Mouse (Mus musculus): ENCODE results near the gene Pigv. TPM values are rescaled to one million over a fixed set of nuclear protein-coding genes. Genes with fewer than 3 reads are reported as not detected.

The Pigv gene
- polyA plus RNA-seq, 1 experiment from 2014 or later = 15.0 TPM

DNA sequence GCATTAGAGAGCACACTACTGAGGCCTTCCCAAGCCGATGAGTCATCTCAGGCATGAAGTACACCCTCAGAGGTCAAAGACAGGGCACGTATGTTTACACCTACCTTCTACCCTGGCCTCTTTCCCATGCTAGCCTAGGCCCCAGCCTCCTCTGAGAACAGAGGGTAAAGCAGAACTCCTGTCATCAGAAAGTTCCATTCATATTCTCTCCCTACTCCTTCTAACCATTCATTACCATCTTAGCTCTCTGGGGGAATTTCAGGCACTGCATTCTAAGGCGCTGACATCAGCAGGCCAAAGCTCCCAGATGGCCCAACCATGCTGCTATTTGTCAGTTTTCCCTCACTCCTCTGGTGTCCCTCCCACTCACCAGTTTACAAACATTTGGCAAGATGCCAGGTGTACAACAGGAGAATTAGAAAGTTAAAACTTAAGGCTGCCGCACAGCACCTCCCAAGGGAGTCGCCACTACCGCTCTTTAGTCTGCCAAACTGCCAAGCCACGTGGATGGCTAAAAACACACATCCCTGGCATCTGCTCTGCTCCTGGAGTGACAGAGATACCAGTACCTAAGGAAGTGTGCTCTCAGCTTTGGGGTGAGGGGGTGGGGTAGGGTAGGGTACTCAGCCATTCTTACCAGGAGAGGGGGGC lies 16.1 kb upstream of the Pigv start:
- Histone ChIP-seq H3K9ac (0 out of 2 replicates have a peak overlapping the region, but pooled peaks have one; percentile 25), H3K27me3 (replicated peaks) (no peaks in the 10 kb centered on the region), H3K4me1 (replicated peaks) (peaks cover 47% of the 10 kb centered on the region), H3K36me3 (peaks cover 99% of the 10 kb centered on the region), H3K27ac (ENCODE audit: poor library complexity, severe bottlenecking) (peak overlapping the region; percentile 42; the same call in 1 of the 2 replicates), H3K4me2 (no peak overlapping the region; the same call in 1 of the 2 replicates), H3K4me3 (no peak overlapping the region), H3K9me3 (replicated peaks) (no peaks in the 10 kb centered on the region)
- 50% methylated on average over 7 of the region's 7 CpGs for WGBS
- ATAC-seq (ENCODE audit: insufficient number of reproducible peaks, low FRiP score) = peak; percentile 64

DNA sequence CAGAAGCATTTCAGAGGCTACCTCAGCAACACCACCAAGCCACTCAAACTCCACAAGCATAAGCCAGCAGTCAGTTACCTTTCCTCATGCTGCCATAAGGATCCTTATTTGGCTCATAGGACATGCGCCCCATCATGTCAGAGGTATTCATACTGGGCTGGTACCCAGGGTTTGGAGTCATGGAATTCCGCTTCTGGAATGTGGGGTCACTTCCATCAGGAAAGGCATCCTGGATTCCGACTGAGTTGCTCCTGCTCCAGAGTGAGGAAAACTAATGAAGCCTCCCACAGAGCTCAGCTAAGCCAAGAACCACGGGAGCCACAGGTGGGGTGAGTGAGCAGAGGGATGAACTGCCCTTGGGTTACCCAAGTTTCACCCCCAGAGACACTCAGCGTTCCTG lies 14.7 kb upstream of the Pigv start:
- no peak for ATAC-seq (ENCODE audit: insufficient number of reproducible peaks, low FRiP score)
- H3K4me1 ChIP-seq (replicated peaks) = peaks cover 50% of the 10 kb centered on the region
- 85% methylated on average over 5 of the region's 5 CpGs for WGBS

DNA sequence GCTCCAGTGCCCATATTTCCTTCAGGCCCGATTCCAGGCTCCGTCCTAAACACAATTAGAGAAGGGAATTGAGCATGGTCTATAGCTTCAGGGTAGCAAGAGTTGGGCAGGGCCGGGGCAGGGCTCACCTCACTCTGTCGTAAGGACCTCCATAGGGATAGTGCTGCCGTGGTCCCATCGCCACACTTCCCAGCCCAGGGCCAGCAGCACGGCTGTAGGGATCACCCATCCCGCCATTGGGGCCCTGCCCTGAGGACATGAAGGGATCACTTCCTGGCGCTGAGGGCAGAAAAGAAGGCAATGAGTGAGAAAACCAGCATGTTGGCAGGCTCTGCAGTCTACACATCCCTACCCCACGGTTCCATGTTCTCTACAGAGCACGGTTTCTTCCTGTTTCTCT lies 14.1 kb upstream of the Pigv start:
- WGBS = 93% methylated on average over 11 of the region's 11 CpGs
- peaks cover 51% of the 10 kb centered on the region for H3K4me1 ChIP-seq (replicated peaks)
- no peaks in the 10 kb centered on the region for H3K9me3 ChIP-seq (replicated peaks)
- no peak overlapping the region for H3K4me2 ChIP-seq
- no peak overlapping the region for H3K4me3 ChIP-seq
- no peak for ATAC-seq (ENCODE audit: insufficient number of reproducible peaks, low FRiP score)
- H3K36me3 ChIP-seq = peaks cover 95% of the 10 kb centered on the region
- no peak overlapping the region for H3K27ac ChIP-seq (ENCODE audit: poor library complexity, severe bottlenecking)
- no peak overlapping the region for H3K9ac ChIP-seq
- H3K27me3 ChIP-seq (replicated peaks) = no peaks in the 10 kb centered on the region

More for the DNA sequence above, 14.7 kb upstream of the Pigv start:
- no peak overlapping the region for H3K4me3 ChIP-seq
- H3K9me3 ChIP-seq (replicated peaks) = no peaks in the 10 kb centered on the region
- H3K36me3 ChIP-seq = peaks cover 95% of the 10 kb centered on the region
- no peak overlapping the region for H3K4me2 ChIP-seq
- H3K9ac ChIP-seq = no peak overlapping the region
- H3K27ac ChIP-seq (ENCODE audit: poor library complexity, severe bottlenecking) = no peak overlapping the region
- H3K27me3 ChIP-seq (replicated peaks) = no peaks in the 10 kb centered on the region

DNA sequence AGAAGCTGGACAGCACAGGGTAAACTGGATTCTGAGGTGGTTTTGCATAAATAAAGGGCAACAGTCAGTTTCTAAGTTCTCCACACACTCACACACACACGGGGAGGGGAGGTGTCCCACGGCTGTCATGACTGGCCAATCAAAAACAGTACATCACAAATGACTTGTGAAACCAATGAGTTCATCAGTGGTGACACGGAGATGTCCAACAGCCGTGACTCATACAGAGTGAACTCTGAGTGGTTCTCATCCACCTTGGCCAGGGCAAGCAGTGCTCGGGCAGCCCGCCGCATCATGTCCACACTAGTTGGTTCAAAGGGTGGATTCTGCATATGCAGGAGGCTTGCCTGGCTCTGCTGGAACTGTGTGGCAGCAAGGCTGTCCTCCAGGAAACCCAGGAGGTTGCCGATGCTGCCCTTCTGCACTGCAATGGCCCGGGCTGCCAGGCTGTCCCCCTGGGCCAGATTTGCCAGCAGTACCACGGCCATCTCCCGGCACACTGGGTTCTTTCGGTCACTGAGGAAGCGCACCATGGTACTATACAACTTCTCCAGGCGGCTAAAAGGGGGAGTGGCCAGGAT lies 7.8 kb upstream of the Pigv start:
- Histone ChIP-seq H3K9ac (no peak overlapping the region), H3K4me3 (no peak overlapping the region), H3K4me2 (no peak overlapping the region), H3K27ac (ENCODE audit: poor library complexity, severe bottlenecking) (no peak overlapping the region), H3K9me3 (replicated peaks) (no peaks in the 10 kb centered on the region), H3K36me3 (peaks cover 64% of the 10 kb centered on the region), H3K4me1 (replicated peaks) (peaks cover 36% of the 10 kb centered on the region), H3K27me3 (replicated peaks) (no peaks in the 10 kb centered on the region)
- ATAC-seq (ENCODE audit: insufficient number of reproducible peaks, low FRiP score) = no peak
- 89% methylated on average over 14 of the region's 14 CpGs for WGBS

DNA sequence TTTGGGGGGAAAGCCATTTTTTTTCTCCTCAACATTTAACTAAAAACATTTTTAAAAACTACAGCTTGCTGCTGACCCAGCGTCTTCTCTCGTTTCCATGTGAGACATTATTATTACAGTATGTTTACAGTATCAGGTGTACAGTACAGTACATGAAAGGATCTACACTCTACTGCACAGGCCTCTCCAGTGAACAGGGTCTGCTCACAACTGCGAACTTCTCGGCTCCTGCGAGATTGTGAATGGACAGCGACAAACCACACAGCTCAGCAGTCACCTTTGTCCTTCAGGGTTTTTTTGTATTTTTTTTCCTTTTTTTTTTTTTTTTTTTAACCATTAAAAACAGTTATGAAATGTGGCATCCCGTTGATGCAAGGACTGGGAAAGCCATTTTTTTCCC lies 7.2 kb upstream of the Pigv start:
- Histone ChIP-seq H3K4me3 (no peak overlapping the region), H3K27me3 (replicated peaks) (no peaks in the 10 kb centered on the region), H3K9ac (no peak overlapping the region), H3K27ac (ENCODE audit: poor library complexity, severe bottlenecking) (no peak overlapping the region), H3K4me2 (no peak overlapping the region), H3K36me3 (peaks cover 57% of the 10 kb centered on the region), H3K9me3 (replicated peaks) (no peaks in the 10 kb centered on the region), H3K4me1 (replicated peaks) (peaks cover 42% of the 10 kb centered on the region)
- ATAC-seq (ENCODE audit: insufficient number of reproducible peaks, low FRiP score) = no peak
- WGBS = 87% methylated on average over 7 of the region's 7 CpGs

DNA sequence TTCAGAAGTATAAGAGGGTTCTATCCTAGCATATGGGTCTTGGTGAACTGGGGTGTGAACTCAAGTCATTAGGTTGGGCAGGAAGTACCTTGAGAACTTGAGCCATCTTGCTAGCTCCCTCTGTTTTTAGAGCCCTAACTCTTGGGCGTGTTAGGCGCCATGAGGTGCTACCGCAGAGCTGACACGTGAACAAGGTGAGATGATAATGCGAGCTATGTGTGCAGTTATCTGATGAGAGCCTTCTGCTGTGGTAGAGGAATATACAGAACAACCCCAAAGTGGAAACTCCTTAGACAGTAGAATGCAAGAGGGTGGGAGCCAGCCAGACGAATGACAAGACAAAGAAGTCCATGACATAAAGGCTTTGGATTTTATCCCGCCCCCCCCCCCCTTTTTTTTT lies 4.8 kb upstream of the Pigv start:
- Histone ChIP-seq H3K4me2 (no peak overlapping the region), H3K27ac (ENCODE audit: poor library complexity, severe bottlenecking) (no peak overlapping the region), H3K27me3 (replicated peaks) (no peaks in the 10 kb centered on the region), H3K4me1 (replicated peaks) (peaks cover 53% of the 10 kb centered on the region), H3K4me3 (no peak overlapping the region), H3K9me3 (replicated peaks) (no peaks in the 10 kb centered on the region), H3K36me3 (peaks cover 37% of the 10 kb centered on the region), H3K9ac (no peak overlapping the region)
- 66% methylated on average over 7 of the region's 7 CpGs for WGBS
- ATAC-seq (ENCODE audit: insufficient number of reproducible peaks, low FRiP score) = no peak

DNA sequence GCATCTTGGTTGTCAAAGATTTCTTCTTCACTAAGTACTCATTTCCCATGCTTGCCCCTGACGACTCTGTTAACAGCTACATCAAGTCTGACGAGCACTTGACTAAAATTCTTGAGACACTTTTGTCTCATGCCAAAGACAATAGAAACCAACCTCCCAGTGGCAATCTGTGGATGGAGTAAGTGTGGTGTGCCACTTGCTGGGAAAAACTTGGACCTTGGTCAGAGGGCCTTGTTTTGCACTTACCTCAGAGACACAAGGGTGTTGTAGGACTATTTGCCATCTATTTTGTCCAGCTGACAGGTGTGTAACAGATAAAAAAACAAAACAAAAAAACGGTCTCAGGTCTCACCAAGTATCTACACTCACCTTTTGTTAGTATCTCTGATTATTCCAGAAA lies 3.7 kb upstream of the Pigv start:
- H3K4me3 ChIP-seq = no peak overlapping the region
- no peaks in the 10 kb centered on the region for H3K27me3 ChIP-seq (replicated peaks)
- H3K36me3 ChIP-seq = peaks cover 26% of the 10 kb centered on the region
- no peak for ATAC-seq (ENCODE audit: insufficient number of reproducible peaks, low FRiP score)
- H3K9ac ChIP-seq = peak overlapping the region; percentile 43
- H3K27ac ChIP-seq (ENCODE audit: poor library complexity, severe bottlenecking) = peak overlapping the region; percentile 83
- no peaks in the 10 kb centered on the region for H3K9me3 ChIP-seq (replicated peaks)
- H3K4me2 ChIP-seq = peak overlapping the region; percentile 49
- peaks cover 49% of the 10 kb centered on the region for H3K4me1 ChIP-seq (replicated peaks)
- WGBS = 20% methylated on average over 3 of the region's 3 CpGs

DNA sequence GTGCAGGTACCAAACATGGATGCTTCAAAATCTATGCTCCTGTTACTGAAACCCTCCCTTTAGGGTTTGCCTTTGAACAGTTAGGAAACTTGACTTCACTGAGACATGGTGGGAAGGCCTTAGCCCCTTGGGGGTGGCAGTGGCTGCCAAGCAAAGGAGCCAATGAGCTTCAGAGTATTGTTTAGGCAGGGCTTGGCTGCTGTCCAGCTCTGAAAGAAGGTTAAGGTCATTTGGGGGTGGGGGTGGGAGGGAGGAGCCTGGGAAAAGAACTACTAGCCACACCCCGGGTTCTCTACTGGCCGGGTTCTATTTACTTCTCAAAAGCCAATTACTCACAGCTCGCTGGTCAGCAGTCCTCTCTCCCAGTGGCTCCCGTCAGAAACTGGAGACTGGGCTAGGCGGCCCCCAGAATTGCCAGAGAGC lies 3.2 kb upstream of the Pigv start:
- Histone ChIP-seq H3K4me2 (peak overlapping the region; percentile 49), H3K4me3 (0 out of 2 replicates have a peak overlapping the region, but pooled peaks have one; percentile 3), H3K4me1 (replicated peaks) (peaks cover 49% of the 10 kb centered on the region), H3K36me3 (peaks cover 20% of the 10 kb centered on the region), H3K9me3 (replicated peaks) (no peaks in the 10 kb centered on the region), H3K9ac (peak overlapping the region; percentile 43; the same call in 1 of the 2 replicates), H3K27ac (ENCODE audit: poor library complexity, severe bottlenecking) (peak overlapping the region; percentile 83), H3K27me3 (replicated peaks) (no peaks in the 10 kb centered on the region)
- peak; percentile 31; the same call in 1 of the 2 replicates for ATAC-seq (ENCODE audit: insufficient number of reproducible peaks, low FRiP score)
- 3% methylated on average over 5 of the region's 5 CpGs for WGBS

DNA sequence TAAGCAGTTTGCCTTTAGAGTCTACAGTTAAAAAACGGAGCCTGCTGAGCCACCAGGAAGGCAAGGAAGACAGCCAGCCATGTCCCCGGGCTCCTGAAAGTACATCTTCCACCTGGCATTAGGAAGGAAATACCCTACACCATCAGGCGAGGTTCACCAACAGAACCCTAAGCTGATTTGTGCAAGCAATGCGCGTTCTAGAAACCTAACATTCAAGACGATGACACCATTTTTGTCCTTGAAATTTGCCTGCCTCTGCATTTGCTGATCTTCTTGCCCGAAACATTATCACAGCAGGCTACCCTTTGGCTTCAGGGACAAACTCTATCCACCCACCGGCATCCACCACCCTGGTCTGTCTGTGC lies 1.9 kb upstream of the Pigv start:
- WGBS = 55% methylated on average over 8 of the region's 8 CpGs
- Histone ChIP-seq H3K4me2 (peak overlapping the region; percentile 86), H3K27me3 (replicated peaks) (no peaks in the 10 kb centered on the region), H3K36me3 (peaks cover 9% of the 10 kb centered on the region), H3K4me3 (0 out of 2 replicates have a peak overlapping the region, but pooled peaks have one; percentile 80), H3K27ac (ENCODE audit: poor library complexity, severe bottlenecking) (peak overlapping the region; percentile 73), H3K9ac (no peak overlapping the region), H3K4me1 (replicated peaks) (peaks cover 58% of the 10 kb centered on the region), H3K9me3 (replicated peaks) (no peaks in the 10 kb centered on the region)
- ATAC-seq (ENCODE audit: insufficient number of reproducible peaks, low FRiP score) = no peak

DNA sequence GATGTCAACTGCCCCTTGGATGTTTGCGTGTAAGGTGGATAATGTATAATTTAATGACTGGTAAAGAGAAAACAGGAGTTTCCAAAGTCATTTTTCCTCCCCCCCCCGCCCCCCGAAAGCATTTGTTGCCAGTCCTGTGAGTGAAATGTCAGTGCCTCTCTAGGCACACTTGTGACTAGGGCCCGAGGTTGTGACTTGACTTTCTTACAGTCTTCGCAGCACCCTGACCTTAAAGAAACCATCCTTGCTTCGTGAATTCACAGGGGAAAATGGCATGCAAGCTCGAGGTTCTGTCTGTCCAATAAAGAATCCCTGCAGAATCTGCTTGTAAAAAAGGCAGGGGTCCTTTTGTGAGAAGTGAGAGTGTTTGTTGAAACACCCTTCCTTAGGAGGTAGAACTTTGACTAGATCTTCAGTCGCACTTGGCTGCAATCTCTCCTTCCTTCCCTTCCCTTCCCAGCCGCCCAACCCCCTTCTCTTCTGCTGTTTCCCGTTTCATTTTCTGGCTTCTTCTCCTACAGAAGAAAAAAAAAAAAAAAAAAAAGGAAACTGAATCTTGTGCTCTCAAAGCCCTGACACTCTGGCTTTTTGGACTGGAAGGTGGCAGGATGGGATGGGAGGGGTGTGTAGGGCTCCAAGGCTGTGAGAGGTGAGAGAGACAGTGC lies 1.4 kb upstream of the Pigv start:
- peak overlapping the region; percentile 94 for H3K9ac ChIP-seq
- H3K36me3 ChIP-seq = peaks cover 7% of the 10 kb centered on the region; the same call in 1 of the 2 replicates
- H3K9me3 ChIP-seq (replicated peaks) = no peaks in the 10 kb centered on the region
- peak overlapping the region; percentile 80 for H3K4me3 ChIP-seq
- H3K27ac ChIP-seq (ENCODE audit: poor library complexity, severe bottlenecking) = peak overlapping the region; percentile 99
- peak overlapping the region; percentile 86 for H3K4me2 ChIP-seq
- H3K4me1 ChIP-seq (replicated peaks) = peaks cover 58% of the 10 kb centered on the region
- no peak for ATAC-seq (ENCODE audit: insufficient number of reproducible peaks, low FRiP score)
- 24% methylated on average over 10 of the region's 10 CpGs for WGBS
- H3K27me3 ChIP-seq (replicated peaks) = no peaks in the 10 kb centered on the region
